Mouse (Mus musculus): ENCODE data around the gene Trim12a. TPM values are rescaled to one million over a fixed set of nuclear protein-coding genes. Genes with fewer than 3 reads are reported as not detected.

The Trim12a gene
- polyA plus RNA-seq, 1 experiment, result 26.9 TPM

Other genes with a start within 250 kb of the Trim12a start
- not detected in 2 replicates for gene Olfr644, start 243.6 kb downstream of the Trim12a start, polyA plus RNA-seq (2012; rRNA removed)
- not detected in 2 replicates for gene Olfr645, start 230.0 kb downstream of the Trim12a start, polyA plus RNA-seq (2012; rRNA removed)
- 0.04 TPM in 1 of 2 replicates, not detected in the other for gene Olfr646, start 210.6 kb downstream of the Trim12a start, polyA plus RNA-seq (2012; rRNA removed)
- not detected in 2 replicates for gene Ubqln5, start 185.6 kb downstream of the Trim12a start, polyA plus RNA-seq (2012; rRNA removed)
- not detected in 2 replicates for gene Olfr643, start 178.1 kb downstream of the Trim12a start, polyA plus RNA-seq (2012; rRNA removed)
- gene Ubqln3, start 172.2 kb downstream of the Trim12a start, polyA plus RNA-seq (2012; rRNA removed), result 0.11 TPM in 1 of 2 replicates, not detected in the other
- gene Ubqlnl, start 164.9 kb downstream of the Trim12a start, polyA plus RNA-seq (2012; rRNA removed), result 0.09 TPM in 1 of 2 replicates, not detected in the other
- 0.09 TPM in 2 replicates for gene Olfm5, start 150.6 kb downstream of the Trim12a start, polyA plus RNA-seq (2012; rRNA removed)
- not detected in 2 replicates for gene Olfr648, start 132.1 kb downstream of the Trim12a start, polyA plus RNA-seq (2012; rRNA removed)
- gene Olfr649, start 119.5 kb downstream of the Trim12a start, polyA plus RNA-seq (2012; rRNA removed), result not detected in 2 replicates
- gene Trim6, start 96.7 kb downstream of the Trim12a start, polyA plus RNA-seq (2012; rRNA removed), result 0.52 and 0.98 TPM in 2 replicates
- 11.3 and 17.7 TPM in 2 replicates for gene Trim34a, start 71.0 kb downstream of the Trim12a start, polyA plus RNA-seq (2012; rRNA removed)
- 1.6 and 2.8 TPM in 2 replicates for gene Trim5, start 27.4 kb downstream of the Trim12a start, polyA plus RNA-seq (2012; rRNA removed)
- gene Trim34b, start 14.0 kb upstream of the Trim12a start, polyA plus RNA-seq (2012; rRNA removed), result 6.4 and 10.6 TPM in 2 replicates
- gene Trim12c, start 37.9 kb upstream of the Trim12a start, polyA plus RNA-seq (2012; rRNA removed), result 9.8 and 10.4 TPM in 2 replicates
- gene Trim30b, start 54.4 kb upstream of the Trim12a start, polyA plus RNA-seq (2012; rRNA removed), result 0.34 and 0.74 TPM in 2 replicates
- 0.06 TPM in 1 of 2 replicates, not detected in the other for gene Trim30c, start 85.4 kb upstream of the Trim12a start, polyA plus RNA-seq (2012; rRNA removed)
- 10.3 and 16.8 TPM in 2 replicates for gene Trim30a, start 149.7 kb upstream of the Trim12a start, polyA plus RNA-seq (2012; rRNA removed)
- 2.2 and 4.8 TPM in 2 replicates for gene Trim30d, start 192.4 kb upstream of the Trim12a start, polyA plus RNA-seq (2012; rRNA removed)
- gene Olfr651, start 234.7 kb upstream of the Trim12a start, polyA plus RNA-seq (2012; rRNA removed), result not detected in 2 replicates
- not detected in 2 replicates for gene Olfr652, start 245.4 kb upstream of the Trim12a start, polyA plus RNA-seq (2012; rRNA removed)

Data from thymus, adult 2 months (tissue).